Mouse (Mus musculus) lung, postnatal 0 days (tissue): Measurements from ENCODE around the gene Tmem184b. TPM values are rescaled to one million over a fixed set of nuclear protein-coding genes. Genes with fewer than 3 reads are reported as not detected.

Experiments used
- ATAC-seq: fragments of 200-750 bp; cut with Nextera tagmentation; 2 replicates; pipeline ENCODE4 v1.8.0; 2017; ENCODE audit warnings: moderate library complexity
- DNase-seq: peaks from one replicate; pipeline ENCODE4 v3.0.0-alpha.2; 2016; ENCODE audit warnings: low spot score
- H3K27ac ChIP-seq: fragments of 300-500 bp; sonication (generic); 2 replicates; pipeline ENCODE4 v1.5.1; 2014; ENCODE audit warnings: antibody characterized with exemption, mild to moderate bottlenecking, low read length, mixed read lengths
- H3K27me3 ChIP-seq: fragments of 300-500 bp; sonication (generic); replicated peaks from 2 replicates; pipeline ENCODE4 v1.6.1; 2014; ENCODE audit warnings: low read length, mixed read lengths; ENCODE audit not compliant: insufficient read depth
- H3K36me3 ChIP-seq: fragments of 300-500 bp; sonication (generic); 2 replicates; pipeline ENCODE4 v1.6.1; 2014; ENCODE audit warnings: low read length, mixed read lengths; ENCODE audit not compliant: insufficient read depth
- H3K4me1 ChIP-seq: fragments of 300-500 bp; sonication (generic); 2 replicates; pipeline ENCODE4 v1.6.1; 2014; ENCODE audit warnings: antibody characterized with exemption, low read depth, low read length, mixed read lengths; ENCODE audit not compliant: insufficient read depth
- H3K4me2 ChIP-seq: fragments of 300-500 bp; sonication (generic); replicated peaks from 2 replicates; pipeline ENCODE4 v1.6.1; 2014; ENCODE audit warnings: low read depth, mild to moderate bottlenecking, low read length, moderate library complexity, mixed read lengths
- H3K4me3 ChIP-seq: fragments of 300-500 bp; sonication (generic); 2 replicates; pipeline ENCODE4 v1.5.1; 2014; ENCODE audit warnings: low read depth, low read length
- H3K9ac ChIP-seq: fragments of 300-500 bp; sonication (generic); replicated peaks from 2 replicates; pipeline ENCODE4 v1.6.1; 2014; ENCODE audit warnings: low read depth, mild to moderate bottlenecking
- H3K9me3 ChIP-seq: fragments of 300-500 bp; sonication (generic); 2 replicates; pipeline ENCODE4 v1.6.1; 2016; ENCODE audit warnings: low read length, mixed read lengths
- CTCF ChIP-seq: IDR thresholded peaks from 2 replicates; pipeline ENCODE4 v1.5.1; 2016; ENCODE audit warnings: antibody characterized with exemption, mild to moderate bottlenecking
- EP300 ChIP-seq: IDR thresholded peaks from 2 replicates; pipeline ENCODE4 v1.6.1; 2016; ENCODE audit warnings: antibody characterized with exemption, mild to moderate bottlenecking, control low read depth
- WGBS: fragments of 180-500 bp; shearing (Covaris S2); extraction: QIAGEN DNeasy Blood & Tissue Kit; methylation state at CpG from one replicate; pipeline ENCODE4 v1.1.7; 2014; 5-methylcytosine and 5-hydroxymethylcytosine counted together
- polyA plus RNA-seq: library from polyadenylated mRNA; unstranded; fragments of >200 nt; fragmentation: Nextera tagmentation; extraction: Ambion mirVana; gene quantifications from 2 replicates; pipeline ENCODE4 v1.2.1, GENCODE M21; 2015

Gene Tmem184b
- polyA plus RNA-seq, 1 experiment from 2014 or later, result 55.3 TPM

DNA sequence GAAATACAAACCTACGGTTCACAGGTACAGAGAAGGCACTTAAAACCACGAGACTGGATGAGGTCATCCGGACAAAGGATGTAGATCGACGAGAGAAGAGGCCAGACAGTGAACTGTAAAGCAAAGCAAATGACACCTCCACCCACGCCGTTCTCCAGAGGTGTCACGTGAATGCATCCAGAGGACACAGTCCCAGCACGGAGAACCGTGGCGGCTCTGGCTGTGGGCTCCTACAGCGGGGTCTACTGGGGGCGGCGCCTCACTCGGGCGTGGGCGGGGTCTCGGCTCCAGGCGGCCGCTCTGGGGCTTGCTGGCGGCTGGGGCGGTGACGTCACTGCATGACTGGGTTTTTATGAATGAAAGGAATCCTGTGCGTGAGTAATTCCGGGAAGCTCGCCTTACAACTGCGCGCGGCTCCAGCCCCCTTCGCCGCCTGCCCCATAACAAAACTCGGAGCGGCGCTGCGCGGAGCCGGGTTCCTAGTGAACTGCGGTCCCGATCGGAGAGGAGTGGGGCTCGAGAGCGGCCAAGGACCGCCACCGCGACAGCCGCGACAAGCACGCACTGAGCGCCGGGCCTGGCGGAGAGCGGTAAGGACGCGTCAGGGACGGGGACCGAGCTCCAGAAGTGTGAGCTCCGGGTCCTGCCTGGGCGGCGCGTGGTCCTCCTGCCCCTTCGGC lies 56.1 kb downstream of the Tmem184b start:
- peak overlapping the region; percentile 100 for H3K27ac ChIP-seq
- ATAC-seq, result peak; percentile 77
- H3K27me3 ChIP-seq, result no peaks in the 10 kb centered on the region
- TF ChIP-seq EP300, result no peak
- peak; percentile 97 for DNase-seq
- H3K4me2 ChIP-seq, result peak overlapping the region; percentile 91
- peaks cover 34% of the 10 kb centered on the region; the same call in 1 of the 2 replicates for H3K4me1 ChIP-seq
- 1% methylated on average over 59 of the region's 61 CpGs for WGBS
- H3K9ac ChIP-seq, result peak overlapping the region; percentile 92
- H3K4me3 ChIP-seq, result peak overlapping the region; percentile 78
- no peaks in the 10 kb centered on the region for H3K9me3 ChIP-seq
- H3K36me3 ChIP-seq, result no peaks in the 10 kb centered on the region

DNA sequence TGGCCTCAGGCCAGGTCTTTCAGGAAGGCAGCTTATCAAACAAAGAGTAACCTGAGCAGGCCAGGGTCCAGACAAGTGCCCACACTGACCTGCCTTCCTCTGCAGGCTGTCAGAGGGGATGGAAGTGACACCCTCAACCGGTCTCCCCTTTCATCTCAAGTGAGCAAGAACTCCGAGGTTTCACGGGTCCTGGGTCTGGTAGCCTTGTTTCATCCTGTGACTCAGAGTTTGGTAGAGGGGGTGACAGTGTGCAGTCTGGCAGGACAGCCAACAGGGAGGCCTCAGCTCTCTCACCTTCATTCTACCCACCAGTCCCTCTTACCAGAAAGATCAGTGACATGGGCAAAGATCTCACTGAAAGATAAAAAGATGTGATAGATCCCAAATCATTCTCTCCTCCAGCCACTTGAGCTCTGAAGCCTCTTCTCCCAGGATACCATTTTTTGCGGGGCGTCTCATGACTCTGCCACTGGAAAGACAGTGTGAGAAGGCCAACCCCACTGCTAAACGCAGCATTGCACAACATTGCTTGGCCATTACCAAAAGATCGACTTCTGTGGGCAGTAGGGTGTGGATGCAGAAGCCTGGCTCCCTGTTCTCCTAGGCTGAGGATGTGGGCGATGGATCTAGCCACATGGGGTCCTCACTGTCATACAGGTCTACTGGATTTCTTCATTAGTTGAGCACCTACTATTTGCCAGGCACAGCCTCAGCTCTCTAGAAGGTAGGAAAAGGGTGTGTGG lies 57.1 kb downstream of the Tmem184b start, which contains the start of gene Maff:
TSS of gene Maff (plus strand) at position 571 of the 743 bp plus-strand sequence.
- Histone ChIP-seq H3K36me3 (no peaks in the 10 kb centered on the region), H3K4me1 (peaks cover 24% of the 10 kb centered on the region; the same call in 1 of the 2 replicates), H3K4me3 (peak within 1 kb of the TSS; percentile 78), H3K9me3 (no peaks in the 10 kb centered on the region), H3K4me2 (peak within 1 kb of the TSS; percentile 91), H3K27ac (peak within 1 kb of the TSS; percentile 100), H3K9ac (peak within 1 kb of the TSS; percentile 92), H3K27me3 (no peaks in the 10 kb centered on the region)
- TF ChIP-seq CTCF (peak; percentile 38), EP300 (no peak)
- 37% methylated on average over 8 of the region's 8 CpGs for WGBS
- ATAC-seq (no peak), DNase-seq (peak; percentile 46)

DNA sequence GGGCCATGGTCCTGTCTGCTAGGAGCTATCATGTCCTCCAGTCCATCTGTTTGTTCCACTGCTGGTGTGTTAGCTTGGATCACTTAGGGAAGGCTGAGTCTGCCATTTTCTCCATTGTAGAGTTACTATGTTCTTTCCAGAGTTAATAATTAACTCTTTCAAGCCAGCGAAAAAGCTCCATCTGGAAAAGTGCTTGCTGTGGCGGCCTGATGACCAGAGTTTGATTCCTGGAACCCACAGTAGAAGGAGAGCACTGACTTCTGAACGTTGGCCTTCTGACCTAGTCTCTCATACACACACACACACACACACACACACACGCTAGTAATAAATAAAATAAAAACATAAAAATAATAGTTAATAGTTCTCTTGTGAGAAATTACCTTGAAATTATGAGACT lies 58.7 kb downstream of the Tmem184b start:
- H3K4me2 ChIP-seq, result no peak overlapping the region
- DNase-seq (no peak), ATAC-seq (no peak)
- no peak for TF ChIP-seq CTCF
- no peak for TF ChIP-seq EP300
- no peak overlapping the region for H3K27ac ChIP-seq
- H3K4me1 ChIP-seq, result peaks cover 9% of the 10 kb centered on the region; the same call in 1 of the 2 replicates
- H3K36me3 ChIP-seq, result no peaks in the 10 kb centered on the region
- H3K9me3 ChIP-seq, result no peaks in the 10 kb centered on the region
- no peaks in the 10 kb centered on the region for H3K27me3 ChIP-seq
- no peak overlapping the region for H3K9ac ChIP-seq
- no peak overlapping the region for H3K4me3 ChIP-seq
- 65% methylated on average over 4 of the region's 4 CpGs for WGBS

DNA sequence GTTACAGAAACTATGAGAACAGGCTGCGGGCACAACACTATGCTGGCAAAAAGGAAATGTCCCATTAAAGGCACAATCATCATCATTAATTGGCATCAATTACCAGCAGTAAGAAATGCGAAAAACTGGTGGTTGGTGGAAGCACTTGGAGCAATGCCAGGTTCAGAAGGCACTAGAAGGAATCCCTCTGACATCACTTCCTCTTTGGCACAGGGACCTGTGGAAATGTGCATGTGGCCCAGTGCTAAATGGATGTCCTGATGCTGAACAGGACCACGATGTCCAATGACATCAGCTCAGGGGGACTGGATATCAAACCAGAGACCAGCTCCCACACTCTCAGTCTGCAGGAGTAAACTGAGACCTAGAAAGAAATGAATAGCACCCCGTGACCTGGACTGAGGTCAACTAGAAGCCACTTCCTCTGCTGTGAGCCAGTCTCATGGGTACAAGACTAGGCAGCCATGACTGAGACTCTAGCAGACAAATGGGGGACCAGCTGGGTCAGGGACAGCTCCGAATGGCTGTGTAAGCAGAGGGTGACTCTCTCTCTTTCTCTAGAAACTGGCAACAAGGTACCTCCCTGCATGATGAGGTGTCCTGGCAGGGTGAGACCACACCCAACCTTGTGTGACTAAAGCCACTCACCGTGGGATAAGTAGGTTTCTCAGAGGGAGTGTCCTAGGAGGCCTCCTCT lies 60.6 kb downstream of the Tmem184b start:
- no peaks in the 10 kb centered on the region for H3K9me3 ChIP-seq
- peak; percentile 39 for DNase-seq

DNA sequence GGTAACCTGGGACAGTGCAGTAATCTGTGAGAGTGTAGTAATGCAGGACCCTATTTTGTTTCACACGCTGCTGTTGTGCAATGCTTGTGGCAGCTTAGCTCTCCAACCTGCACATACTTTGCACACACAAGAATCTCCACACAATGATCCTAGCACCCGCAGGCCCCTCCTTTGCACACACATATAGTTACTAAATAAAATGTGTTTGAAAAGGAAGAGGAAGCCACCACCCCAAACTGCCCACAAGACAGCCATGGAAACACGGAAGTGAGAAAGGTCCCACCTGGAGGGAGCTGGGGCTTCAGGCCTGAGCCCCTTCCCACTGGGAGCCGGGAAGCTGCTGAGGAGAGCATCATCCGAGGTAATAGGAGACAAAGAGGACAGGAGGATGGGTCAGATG lies 64.4 kb downstream of the Tmem184b start:
- TF ChIP-seq EP300, result no peak
- TF ChIP-seq CTCF, result no peak
- no peak for ATAC-seq

More for the DNA sequence above, 60.6 kb downstream of the Tmem184b start:
- no peak for TF ChIP-seq CTCF
- no peak for TF ChIP-seq EP300
- Histone ChIP-seq H3K9ac (no peak overlapping the region), H3K27ac (no peak overlapping the region), H3K27me3 (no peaks in the 10 kb centered on the region), H3K4me3 (no peak overlapping the region), H3K36me3 (no peaks in the 10 kb centered on the region), H3K4me2 (no peak overlapping the region), H3K4me1 (no peaks in the 10 kb centered on the region; the same call in 1 of the 2 replicates)
- 63% methylated on average over 6 of the region's 6 CpGs for WGBS
- ATAC-seq, result no peak

DNA sequence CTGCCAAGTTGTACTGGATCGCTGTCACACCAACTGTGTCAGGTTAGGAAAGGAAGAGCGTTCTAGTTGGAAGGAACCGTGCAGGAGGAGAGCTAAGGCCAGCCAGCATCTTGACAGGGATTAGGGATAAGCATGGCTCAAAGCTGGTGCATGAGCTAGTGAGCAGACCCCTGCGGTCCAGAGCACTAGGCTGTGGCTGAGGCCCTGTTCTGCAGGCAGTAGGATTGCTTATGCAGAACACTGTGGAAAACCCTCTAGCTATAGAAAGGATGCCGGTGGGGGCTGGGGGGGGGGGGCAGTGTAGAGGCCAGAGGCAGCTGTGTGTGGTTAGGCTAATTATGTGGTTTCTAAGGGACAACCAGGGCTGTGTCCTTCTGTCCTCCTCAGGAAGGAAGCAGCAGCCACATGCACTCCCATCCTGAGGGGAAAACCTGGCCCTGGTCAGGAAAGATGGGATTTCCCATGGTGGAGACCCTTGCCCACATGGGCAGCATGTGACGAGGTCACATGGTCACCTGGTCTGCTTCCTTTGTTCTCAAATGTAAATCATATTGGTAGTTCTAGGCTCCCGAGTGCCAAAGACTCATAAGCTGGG lies 68.2 kb downstream of the Tmem184b start:
- DNase-seq (no peak), ATAC-seq (no peak)
- Histone ChIP-seq H3K36me3 (no peaks in the 10 kb centered on the region), H3K4me1 (no peaks in the 10 kb centered on the region), H3K27me3 (no peaks in the 10 kb centered on the region), H3K9me3 (no peaks in the 10 kb centered on the region), H3K9ac (no peak overlapping the region), H3K27ac (no peak overlapping the region), H3K4me2 (no peak overlapping the region), H3K4me3 (no peak overlapping the region)
- no peak for TF ChIP-seq EP300
- no peak for TF ChIP-seq CTCF
- 57% methylated on average over 7 of the region's 7 CpGs for WGBS

More for the DNA sequence above, 64.4 kb downstream of the Tmem184b start:
- Histone ChIP-seq H3K27ac (no peak overlapping the region), H3K9ac (no peak overlapping the region), H3K4me1 (no peaks in the 10 kb centered on the region), H3K9me3 (no peaks in the 10 kb centered on the region), H3K4me2 (no peak overlapping the region), H3K36me3 (no peaks in the 10 kb centered on the region), H3K27me3 (no peaks in the 10 kb centered on the region), H3K4me3 (no peak overlapping the region)
- no peak for DNase-seq
- 70% methylated on average over 5 of the region's 5 CpGs for WGBS
